Mouse (Mus musculus) kidney, adult 9 months (tissue): ENCODE results near the gene Bak1.
A peak's percentile ranks its signal among the peaks of the same experiment; 100 is the strongest.
"Not testable (repeated sequence)": the region's sequence is repeated elsewhere in the genome, so short reads cannot be mapped to it uniquely, and the experiment has no call there.

Experiments used
- DNase-seq: peaks from one replicate; pipeline ENCODE4 v3.0.0; 2022

Bak1 gene

GRCm38 (mm10) chr17:27018555-27019196 is 10.1 kb downstream of the Bak1 start:
- no peak for DNase-seq

GRCm38 (mm10) chr17:27017564-27018499 is 11.0 kb downstream of the Bak1 start:
- DNase-seq: peak; percentile 92

- no peak for DNase-seq
These were observed 15.9 kb downstream of the Bak1 start for GRCm38 (mm10) chr17:27012909-27013308.

GRCm38 (mm10) chr17:27011998-27012672 is 16.7 kb downstream of the Bak1 start:
- DNase-seq: no peak

- no peak for DNase-seq
These were observed 17.6 kb downstream of the Bak1 start for GRCm38 (mm10) chr17:27011167-27011566.

GRCm38 (mm10) chr17:27008277-27008676 is 20.5 kb downstream of the Bak1 start:
- DNase-seq: no peak

- no peak for DNase-seq
These were observed 23.2 kb downstream of the Bak1 start for GRCm38 (mm10) chr17:27005644-27006043.

GRCm38 (mm10) chr17:27004903-27005485 is 23.8 kb downstream of the Bak1 start:
- DNase-seq: no peak

GRCm38 (mm10) chr17:27004431-27004830 is 24.4 kb downstream of the Bak1 start:
- peak; percentile 69 for DNase-seq

- DNase-seq: no peak
These were observed 26.9 kb downstream of the Bak1 start for GRCm38 (mm10) chr17:27001889-27002288.

- DNase-seq: no peak
These were observed 27.7 kb downstream of the Bak1 start for GRCm38 (mm10) chr17:27001151-27001550.

GRCm38 (mm10) chr17:26999996-27000395 is 28.8 kb downstream of the Bak1 start:
- DNase-seq: peak; percentile 50

GRCm38 (mm10) chr17:26998283-26998682 is 30.5 kb downstream of the Bak1 start:
- DNase-seq: no peak

- no peak for DNase-seq
These were observed 31.1 kb downstream of the Bak1 start for GRCm38 (mm10) chr17:26997661-26998060.

GRCm38 (mm10) chr17:26995562-26995961 is 33.2 kb downstream of the Bak1 start:
- DNase-seq: no peak

- DNase-seq: no peak
These were observed 33.8 kb downstream of the Bak1 start for GRCm38 (mm10) chr17:26995006-26995405.

GRCm38 (mm10) chr17:26994410-26994809 is 34.4 kb downstream of the Bak1 start:
- DNase-seq: peak; percentile 61

GRCm38 (mm10) chr17:26990521-26990920 is 38.3 kb downstream of the Bak1 start:
- DNase-seq: no peak

GRCm38 (mm10) chr17:26985503-26986179 is 43.2 kb downstream of the Bak1 start:
- DNase-seq: no peak

GRCm38 (mm10) chr17:26983382-26983781 is 45.4 kb downstream of the Bak1 start:
- no peak for DNase-seq

GRCm38 (mm10) chr17:26981050-26981449 is 47.8 kb downstream of the Bak1 start:
- no peak for DNase-seq

GRCm38 (mm10) chr17:26979426-26979825 is 49.4 kb downstream of the Bak1 start:
- no peak for DNase-seq

- not testable (repeated sequence) for DNase-seq
These were observed 51.5 kb downstream of the Bak1 start for GRCm38 (mm10) chr17:26977354-26977753.
